Mouse (Mus musculus) G1E (cell line): ENCODE data around the gene Klhdc1.

ENCODE experiments used
- CTCF ChIP-seq: IDR thresholded peaks from 2 replicates; pipeline ENCODE4 v1.5.1; 2012; ENCODE audit warnings: low read depth, low read length, inconsistent platforms, mixed read lengths
- TAL1 ChIP-seq: conservative IDR thresholded peaks from 2 replicates; pipeline ENCODE4 v1.6.1; 2012; ENCODE audit warnings: low read depth, low read length, inconsistent platforms, mixed read lengths

DNA sequence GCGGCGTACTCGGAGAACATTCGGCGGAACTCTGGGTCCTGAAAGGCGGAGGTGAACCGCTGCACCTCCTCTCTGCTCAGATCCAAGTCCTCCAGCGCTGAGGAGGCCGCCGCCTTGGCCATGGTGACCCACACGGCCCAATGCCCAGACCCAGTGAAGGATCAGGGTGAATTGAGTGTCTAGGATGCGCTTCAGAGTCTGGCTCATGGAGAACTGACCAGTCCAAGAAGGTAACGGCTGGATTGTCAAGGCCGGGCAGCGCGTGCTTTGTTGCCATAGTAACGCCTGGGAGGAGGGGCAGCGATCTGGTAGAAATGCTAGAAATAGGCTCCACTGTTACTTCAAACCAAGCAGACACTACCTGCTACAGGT is 42.8 kb upstream of the Klhdc1 start, which contains the start of gene Dnaaf2:
- no peak for TF ChIP-seq CTCF
- TF ChIP-seq TAL1, result no peak
